Mouse (Mus musculus): ENCODE measurements around the gene Zfp13. TPM values are rescaled to one million over a fixed set of nuclear protein-coding genes. Genes with fewer than 3 reads are reported as not detected.

Gene Zfp13
- polyA plus RNA-seq, 1 experiment from 2014 or later = 29.3 TPM

GRCm38 (mm10) chr17:23584786-23585185 lies 14.5 kb downstream of the Zfp13 start:
- peak overlapping the region; percentile 87 for H3K4me2 ChIP-seq
- ATAC-seq (ENCODE audit: low FRiP score, low read depth) = no peak
- H3K27me3 ChIP-seq = no peaks in the 10 kb centered on the region
- H3K36me3 ChIP-seq = peaks cover 17% of the 10 kb centered on the region
- WGBS = 89% methylated on average over 8 of the region's 8 CpGs
- no peak overlapping the region for H3K27ac ChIP-seq (replicated peaks)
- peaks cover 28% of the 10 kb centered on the region for H3K4me1 ChIP-seq (replicated peaks)
- H3K9ac ChIP-seq = peak overlapping the region; percentile 79; the same call in 1 of the 2 replicates
- H3K9me3 ChIP-seq = no peaks in the 10 kb centered on the region
- H3K4me3 ChIP-seq = peak overlapping the region; percentile 78

GRCm38 (mm10) chr17:23575951-23576552 lies 23.2 kb downstream of the Zfp13 start:
- H3K4me3 ChIP-seq = no peak overlapping the region
- H3K27ac ChIP-seq (replicated peaks) = no peak overlapping the region
- H3K36me3 ChIP-seq = peaks cover 69% of the 10 kb centered on the region
- no peak for ATAC-seq (ENCODE audit: low FRiP score, low read depth)
- H3K4me1 ChIP-seq (replicated peaks) = no peaks in the 10 kb centered on the region
- H3K27me3 ChIP-seq = no peaks in the 10 kb centered on the region
- no peaks in the 10 kb centered on the region for H3K9me3 ChIP-seq
- H3K9ac ChIP-seq = no peak overlapping the region
- no peak overlapping the region for H3K4me2 ChIP-seq
- WGBS = 95% methylated on average over 38 of the region's 38 CpGs

- no peaks in the 10 kb centered on the region for H3K4me1 ChIP-seq (replicated peaks)
- H3K27ac ChIP-seq (replicated peaks) = no peak overlapping the region
- no peak for ATAC-seq (ENCODE audit: low FRiP score, low read depth)
- peaks cover 51% of the 10 kb centered on the region for H3K36me3 ChIP-seq
- no peak overlapping the region for H3K9ac ChIP-seq
- H3K27me3 ChIP-seq = no peaks in the 10 kb centered on the region
- no peaks in the 10 kb centered on the region for H3K9me3 ChIP-seq
- H3K4me3 ChIP-seq = no peak overlapping the region
- WGBS = 92% methylated on average over 8 of the region's 8 CpGs
- H3K4me2 ChIP-seq = no peak overlapping the region
Observed at GRCm38 (mm10) chr17:23574130-23574529, 25.2 kb downstream of the Zfp13 start.

- no peaks in the 10 kb centered on the region for H3K9me3 ChIP-seq
- H3K4me1 ChIP-seq (replicated peaks) = no peaks in the 10 kb centered on the region
- H3K4me3 ChIP-seq = no peak overlapping the region
- H3K27me3 ChIP-seq = no peaks in the 10 kb centered on the region
- no peak overlapping the region for H3K27ac ChIP-seq (replicated peaks)
- H3K9ac ChIP-seq = no peak overlapping the region
- peaks cover 33% of the 10 kb centered on the region for H3K36me3 ChIP-seq
- WGBS = 78% methylated on average over 6 of the region's 6 CpGs
- no peak overlapping the region for H3K4me2 ChIP-seq
- no peak for ATAC-seq (ENCODE audit: low FRiP score, low read depth)
Observed at GRCm38 (mm10) chr17:23572059-23572458, 27.2 kb downstream of the Zfp13 start.

- H3K4me1 ChIP-seq (replicated peaks) = no peaks in the 10 kb centered on the region
- no peak overlapping the region for H3K27ac ChIP-seq (replicated peaks)
- peaks cover 23% of the 10 kb centered on the region for H3K36me3 ChIP-seq
- ATAC-seq (ENCODE audit: low FRiP score, low read depth) = 0 out of 2 replicates have a peak, but pooled peaks have one; percentile 10
- WGBS = 24% methylated on average over 5 of the region's 5 CpGs
- H3K4me2 ChIP-seq = no peak overlapping the region
- H3K9ac ChIP-seq = no peak overlapping the region
- H3K27me3 ChIP-seq = no peaks in the 10 kb centered on the region
- H3K9me3 ChIP-seq = no peaks in the 10 kb centered on the region
- no peak overlapping the region for H3K4me3 ChIP-seq
Observed at GRCm38 (mm10) chr17:23571084-23571483, 28.2 kb downstream of the Zfp13 start.

- H3K27me3 ChIP-seq = no peaks in the 10 kb centered on the region
- H3K4me3 ChIP-seq = no peak overlapping the region
- no peak overlapping the region for H3K9ac ChIP-seq
- no peak overlapping the region for H3K4me2 ChIP-seq
- no peak for ATAC-seq (ENCODE audit: low FRiP score, low read depth)
- no peak overlapping the region for H3K27ac ChIP-seq (replicated peaks)
- peaks cover 13% of the 10 kb centered on the region for H3K36me3 ChIP-seq
- WGBS = 42% methylated on average over 6 of the region's 6 CpGs
- peaks cover 4% of the 10 kb centered on the region for H3K4me1 ChIP-seq (replicated peaks)
- H3K9me3 ChIP-seq = no peaks in the 10 kb centered on the region
Observed at GRCm38 (mm10) chr17:23570017-23570416, 29.3 kb downstream of the Zfp13 start.

- Histone ChIP-seq H3K9ac (no peak overlapping the region), H3K9me3 (no peaks in the 10 kb centered on the region), H3K4me1 (replicated peaks) (peaks cover 10% of the 10 kb centered on the region), H3K27ac (replicated peaks) (no peak overlapping the region), H3K36me3 (no peaks in the 10 kb centered on the region), H3K27me3 (no peaks in the 10 kb centered on the region), H3K4me2 (no peak overlapping the region), H3K4me3 (no peak overlapping the region)
- WGBS = 27% methylated on average over 5 of the region's 5 CpGs
- no peak for ATAC-seq (ENCODE audit: low FRiP score, low read depth)
Observed at GRCm38 (mm10) chr17:23568370-23568769, 30.9 kb downstream of the Zfp13 start.

- H3K4me3 ChIP-seq = no peak overlapping the region
- H3K9ac ChIP-seq = no peak overlapping the region
- no peak overlapping the region for H3K27ac ChIP-seq (replicated peaks)
- no peak for ATAC-seq (ENCODE audit: low FRiP score, low read depth)
- 62% methylated on average over 5 of the region's 5 CpGs for WGBS
- no peaks in the 10 kb centered on the region for H3K27me3 ChIP-seq
- no peaks in the 10 kb centered on the region for H3K9me3 ChIP-seq
- H3K4me2 ChIP-seq = no peak overlapping the region
- peaks cover 17% of the 10 kb centered on the region for H3K4me1 ChIP-seq (replicated peaks)
- H3K36me3 ChIP-seq = no peaks in the 10 kb centered on the region
Observed at GRCm38 (mm10) chr17:23566787-23567186, 32.5 kb downstream of the Zfp13 start.

GRCm38 (mm10) chr17:23564368-23564715 lies 34.9 kb downstream of the Zfp13 start:
- no peaks in the 10 kb centered on the region for H3K27me3 ChIP-seq
- H3K4me2 ChIP-seq = peak overlapping the region; percentile 74
- peak overlapping the region; percentile 99 for H3K9ac ChIP-seq
- peak overlapping the region; percentile 96 for H3K27ac ChIP-seq (replicated peaks)
- H3K36me3 ChIP-seq = peaks cover 14% of the 10 kb centered on the region; the same call in 1 of the 2 replicates
- under 1% methylated on average over 8 of the region's 8 CpGs for WGBS
- H3K4me1 ChIP-seq (replicated peaks) = peaks cover 17% of the 10 kb centered on the region
- peak; percentile 86 for ATAC-seq (ENCODE audit: low FRiP score, low read depth)
- peak overlapping the region; percentile 97 for H3K4me3 ChIP-seq
- H3K9me3 ChIP-seq = no peaks in the 10 kb centered on the region

- Histone ChIP-seq H3K4me3 (peak within 1 kb of the TSS; percentile 97), H3K27ac (replicated peaks) (peak within 1 kb of the TSS; percentile 96), H3K9me3 (no peaks in the 10 kb centered on the region), H3K36me3 (peaks cover 18% of the 10 kb centered on the region), H3K27me3 (no peaks in the 10 kb centered on the region), H3K4me1 (replicated peaks) (peaks cover 17% of the 10 kb centered on the region), H3K4me2 (peak within 1 kb of the TSS; percentile 74), H3K9ac (peak within 1 kb of the TSS; percentile 99)
- peak; percentile 96 for ATAC-seq (ENCODE audit: low FRiP score, low read depth)
- under 1% methylated on average over 59 of the region's 59 CpGs for WGBS
Observed at GRCm38 (mm10) chr17:23563595-23564367, 35.5 kb downstream of the Zfp13 start, which contains the start of gene Zfp213. Zfp213 (minus strand) TSS chr17:23564238.

- H3K27ac ChIP-seq (replicated peaks) = no peak overlapping the region
- 54% methylated on average over 11 of the region's 11 CpGs for WGBS
Observed at GRCm38 (mm10) chr17:23559767-23560166, 39.5 kb downstream of the Zfp13 start.

GRCm38 (mm10) chr17:23555243-23555916 lies 43.9 kb downstream of the Zfp13 start:
- Histone ChIP-seq H3K27ac (replicated peaks) (no peak overlapping the region), H3K9ac (no peak overlapping the region), H3K36me3 (peaks cover 36% of the 10 kb centered on the region), H3K4me3 (no peak overlapping the region), H3K4me1 (replicated peaks) (peaks cover 11% of the 10 kb centered on the region), H3K9me3 (no peaks in the 10 kb centered on the region), H3K4me2 (no peak overlapping the region), H3K27me3 (no peaks in the 10 kb centered on the region)
- ATAC-seq (ENCODE audit: low FRiP score, low read depth) = no peak
- WGBS = 82% methylated on average over 7 of the region's 7 CpGs

More at GRCm38 (mm10) chr17:23559767-23560166, 39.5 kb downstream of the Zfp13 start:
- Histone ChIP-seq H3K9ac (no peak overlapping the region), H3K9me3 (no peaks in the 10 kb centered on the region), H3K4me3 (no peak overlapping the region), H3K36me3 (peaks cover 44% of the 10 kb centered on the region), H3K4me2 (no peak overlapping the region), H3K27me3 (no peaks in the 10 kb centered on the region), H3K4me1 (replicated peaks) (peaks cover 11% of the 10 kb centered on the region)
- ATAC-seq (ENCODE audit: low FRiP score, low read depth) = no peak
